Mouse (Mus musculus) gastrocnemius, adult 2 months (tissue): ENCODE data around the gene Gprc5b. TPM values are rescaled to one million over a fixed set of nuclear protein-coding genes. Genes with fewer than 3 reads are reported as not detected.
A peak's percentile ranks its signal among the peaks of the same experiment; 100 is the strongest.

ENCODE experiments used
- DNase-seq: peaks from one replicate; pipeline ENCODE4 v3.0.0; 2022
- H3K27ac ChIP-seq: fragments of 200-600 bp; 2 replicates; pipeline ENCODE4 v1.8.1; 2022; ENCODE audit warnings: mild to moderate bottlenecking
- H3K4me3 ChIP-seq: fragments of 200-600 bp; 2 replicates; pipeline ENCODE4 v1.8.1; 2022; ENCODE audit warnings: mild to moderate bottlenecking, moderate library complexity
- CTCF ChIP-seq: fragments of 200-600 bp; IDR thresholded peaks from 2 replicates; pipeline ENCODE4 v1.8.1; 2022; ENCODE audit warnings: antibody characterized with exemption, mild to moderate bottlenecking, moderate library complexity
- intact Hi-C: fragments of 180-260 bp; cut with DNase I; formaldehyde crosslinking; loops from one replicate; pipeline ENCODE4 v1.15.1; 2025
- total RNA-seq, 2 experiments: library from RNA; stranded (reverse); gene quantifications; 2 replicates each; pipeline ENCODE4 v1.2.3; 2021

The Gprc5b gene
- total RNA-seq, 2 experiments from 2014 or later, result 10.5 to 14.0 TPM

DNA sequence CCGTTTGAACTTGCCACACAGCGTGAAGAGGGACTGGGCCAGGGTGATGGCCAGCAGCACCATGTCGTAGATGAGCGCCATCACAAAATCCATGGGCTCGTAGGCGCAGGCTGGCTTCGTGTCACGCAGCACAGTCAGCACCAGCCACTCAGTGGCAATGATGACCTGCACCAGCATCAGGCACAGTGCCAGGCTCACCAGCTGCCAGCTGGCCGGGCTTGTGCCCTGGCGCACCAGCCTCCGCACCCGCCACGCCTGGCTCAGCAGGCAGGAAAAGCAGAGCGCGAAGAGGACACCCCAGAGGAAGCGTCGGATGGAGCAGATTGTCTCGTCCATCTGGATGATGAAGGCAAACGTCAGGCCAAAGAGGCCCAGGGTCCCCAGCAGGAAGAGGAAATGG, 11.1 kb downstream of the Gprc5b start:
- intact Hi-C loops, result loop anchor here (5.0 kb wide), 1 partner anchor 57 kb away; no protein-coding TSS in a partner anchor
- DNase-seq, result peak; percentile 93

DNA sequence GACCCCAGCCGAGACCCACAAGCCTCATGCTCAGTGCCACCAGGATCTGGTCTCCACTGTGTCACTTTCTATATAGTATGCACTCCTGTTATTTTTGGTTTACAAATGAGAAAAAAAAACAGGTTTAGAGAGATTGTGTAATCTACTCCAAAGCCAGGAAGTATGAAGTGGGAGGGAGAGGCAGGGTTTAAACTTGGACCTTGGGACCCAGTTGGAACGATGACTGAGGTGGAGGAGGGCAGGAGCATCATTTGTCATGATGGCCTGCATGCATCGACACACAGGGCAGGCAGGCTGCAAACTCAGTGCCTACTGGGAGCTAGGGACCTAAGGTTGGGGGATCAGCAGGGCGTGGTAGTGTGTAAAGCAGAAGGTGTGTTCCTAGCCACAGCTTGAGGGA, 12.4 kb downstream of the Gprc5b start:
- no peak overlapping the region for H3K4me3 ChIP-seq
- no peak for DNase-seq
- H3K27ac ChIP-seq, result peak overlapping the region; percentile 84
- intact Hi-C loops, result loop anchor here (5.0 kb wide), 1 partner anchor 55 kb away; no protein-coding TSS in a partner anchor
- no peak for TF ChIP-seq CTCF

More for the DNA sequence above, 11.1 kb downstream of the Gprc5b start:
- no peak for TF ChIP-seq CTCF
- H3K4me3 ChIP-seq, result no peak overlapping the region
- peak overlapping the region; percentile 24; the same call in 1 of the 2 replicates for H3K27ac ChIP-seq

DNA sequence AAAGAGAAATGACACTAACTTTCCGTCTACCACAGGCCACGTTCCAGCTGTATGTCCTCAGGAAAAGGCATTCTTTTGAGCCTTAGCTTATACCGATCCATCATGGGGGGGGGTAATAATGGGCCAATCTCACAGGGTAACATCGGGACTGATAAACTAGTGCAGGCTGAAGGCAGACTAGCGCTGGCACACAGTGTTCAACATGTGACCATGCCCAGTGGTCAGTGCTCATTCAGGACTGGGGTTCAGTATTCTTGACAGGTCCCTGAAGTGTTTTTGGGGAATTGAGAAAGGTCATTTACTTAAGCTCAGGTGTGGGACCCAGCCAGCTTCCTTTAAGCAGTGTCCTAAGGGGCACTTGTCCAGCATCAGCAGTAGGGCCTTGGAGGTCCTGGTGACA, 13.2 kb downstream of the Gprc5b start:
- DNase-seq, result no peak
- no peak overlapping the region for H3K4me3 ChIP-seq
- TF ChIP-seq CTCF, result no peak
- peak overlapping the region; percentile 84 for H3K27ac ChIP-seq
- intact Hi-C loops, result loop anchor here (5.0 kb wide), 1 partner anchor 55 kb away; no protein-coding TSS in a partner anchor

- intact Hi-C loops, result loop anchor here (5.0 kb wide), 1 partner anchor 54 kb away; no protein-coding TSS in a partner anchor
These were observed 13.7 kb downstream of the Gprc5b start for GRCm38 (mm10) chr7:118981346-118981745.

DNA sequence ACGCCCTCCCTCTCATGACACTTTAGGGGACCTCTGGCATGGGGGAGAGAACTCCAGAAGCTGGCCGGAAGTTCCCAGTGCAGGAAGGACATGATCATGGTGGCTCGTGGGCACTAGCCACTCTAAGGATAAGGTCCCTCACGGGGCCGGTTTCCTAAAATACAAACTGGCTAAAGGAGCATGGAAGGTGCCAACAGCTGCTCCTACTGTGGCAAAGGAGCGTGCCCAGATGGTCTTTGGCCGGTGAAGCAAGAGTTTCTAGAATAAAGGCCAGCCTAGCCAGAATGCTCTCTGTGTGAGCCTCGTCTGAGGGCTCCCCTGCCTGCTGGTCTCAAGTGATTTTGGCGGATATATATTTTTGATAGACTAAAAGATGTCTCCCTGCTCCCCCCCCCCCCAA, 15.3 kb downstream of the Gprc5b start:
- Histone ChIP-seq H3K4me3 (no peak overlapping the region), H3K27ac (peak overlapping the region; percentile 84)
- TF ChIP-seq CTCF, result no peak
- intact Hi-C loops, result loop anchor here (2.0 to 5.0 kb wide), 2 partner anchors 35 to 52 kb away; no protein-coding TSS in a partner anchor
- peak; percentile 83 for DNase-seq

More at GRCm38 (mm10) chr7:118981346-118981745, 13.7 kb downstream of the Gprc5b start:
- Histone ChIP-seq H3K27ac (peak overlapping the region; percentile 84), H3K4me3 (no peak overlapping the region)
- peak; percentile 76 for DNase-seq
- TF ChIP-seq CTCF, result no peak; the same call in 1 of the 2 replicates

DNA sequence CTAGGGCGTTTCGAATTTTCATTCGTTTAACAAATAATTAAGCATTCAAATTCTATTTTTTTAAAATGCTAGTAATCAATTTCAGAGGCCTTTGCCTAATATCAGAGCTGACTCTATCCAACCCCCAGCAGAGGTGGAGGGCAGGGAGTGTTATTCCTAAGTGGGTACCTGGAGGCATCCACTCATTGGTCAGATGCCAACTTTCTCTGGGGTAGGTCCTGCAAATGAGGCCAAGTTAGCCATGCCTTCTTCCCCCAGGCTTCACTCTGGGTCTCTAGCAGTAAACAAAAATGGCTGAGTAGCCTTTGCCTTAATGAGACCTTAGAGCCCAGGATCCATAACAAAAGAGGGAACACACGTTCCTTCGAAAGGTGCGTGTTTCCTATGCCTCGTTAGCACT, 15.9 kb downstream of the Gprc5b start:
- peak overlapping the region; percentile 84 for H3K27ac ChIP-seq
- TF ChIP-seq CTCF, result no peak
- intact Hi-C loops, result loop anchor here (2.0 kb wide), 1 partner anchor 34 kb away; no protein-coding TSS in a partner anchor
- peak; percentile 15 for DNase-seq
- H3K4me3 ChIP-seq, result no peak overlapping the region

DNA sequence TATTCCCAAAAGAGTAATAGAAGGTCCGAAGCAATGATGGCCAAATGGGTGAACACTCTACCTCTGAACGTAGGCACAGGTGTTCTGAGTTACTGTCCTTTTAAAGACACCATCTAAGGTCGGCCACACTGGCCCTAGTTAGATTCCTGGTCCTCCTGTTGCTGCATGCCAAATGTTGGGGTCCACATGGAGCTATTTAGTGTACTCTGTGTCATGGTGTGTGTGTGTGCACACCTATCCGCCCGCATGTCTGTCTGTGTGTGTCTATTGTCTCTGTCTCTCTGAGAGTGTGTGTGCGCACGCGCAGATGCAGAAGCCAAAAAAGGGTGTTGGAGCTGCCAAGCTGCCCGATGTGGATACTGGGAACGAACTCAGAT, 17.9 kb downstream of the Gprc5b start:
- no peak for TF ChIP-seq CTCF
- peak overlapping the region; percentile 84 for H3K27ac ChIP-seq
- intact Hi-C loops, result no loop called here
- no peak overlapping the region for H3K4me3 ChIP-seq
- DNase-seq, result peak; percentile 5

DNA sequence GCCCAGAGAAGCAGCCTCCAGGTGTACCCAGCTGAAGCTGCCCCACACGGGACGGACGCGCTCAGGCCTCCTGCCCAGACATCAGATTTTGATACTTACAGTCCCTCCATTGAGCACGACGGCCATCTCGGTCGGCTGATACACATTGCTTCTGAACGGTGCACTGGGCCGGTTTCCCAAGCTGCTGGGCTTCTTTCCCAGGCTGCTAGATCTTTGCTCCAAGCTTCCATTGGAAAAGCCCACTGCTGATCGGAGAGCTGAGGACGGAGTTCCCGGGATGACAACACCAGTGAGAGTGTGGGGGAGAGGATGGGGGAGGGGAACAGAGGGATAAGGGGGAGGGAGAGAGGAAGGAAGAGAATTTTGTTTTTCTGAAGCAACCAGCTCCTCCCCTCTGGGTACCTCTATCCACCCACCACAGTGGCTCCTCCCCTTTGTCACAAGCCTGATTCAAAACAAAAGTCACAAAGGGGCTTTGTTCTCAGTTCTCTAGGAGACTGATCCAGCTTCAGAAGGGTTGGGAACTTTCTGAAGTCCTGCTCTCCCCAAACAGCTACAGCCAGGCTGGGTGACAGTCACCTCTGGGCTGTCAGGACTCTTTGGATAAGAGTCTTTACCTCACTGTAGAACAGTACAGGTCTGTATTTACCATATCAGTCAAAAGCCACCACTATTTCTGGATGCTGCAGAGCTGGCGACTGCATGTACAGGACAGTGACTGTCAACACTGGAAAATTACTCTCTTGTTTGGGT, 18.4 kb downstream of the Gprc5b start:
- intact Hi-C loops, result no loop called here
- H3K4me3 ChIP-seq, result peak overlapping the region; percentile 59
- H3K27ac ChIP-seq, result peak overlapping the region; percentile 84
- no peak for TF ChIP-seq CTCF
- DNase-seq, result peak; percentile 75

GRCm38 (mm10) chr7:118975837-118976236, 19.2 kb downstream of the Gprc5b start:
- peak overlapping the region; percentile 84 for H3K27ac ChIP-seq
- intact Hi-C loops, result no loop called here
- H3K4me3 ChIP-seq, result peak overlapping the region; percentile 59

DNA sequence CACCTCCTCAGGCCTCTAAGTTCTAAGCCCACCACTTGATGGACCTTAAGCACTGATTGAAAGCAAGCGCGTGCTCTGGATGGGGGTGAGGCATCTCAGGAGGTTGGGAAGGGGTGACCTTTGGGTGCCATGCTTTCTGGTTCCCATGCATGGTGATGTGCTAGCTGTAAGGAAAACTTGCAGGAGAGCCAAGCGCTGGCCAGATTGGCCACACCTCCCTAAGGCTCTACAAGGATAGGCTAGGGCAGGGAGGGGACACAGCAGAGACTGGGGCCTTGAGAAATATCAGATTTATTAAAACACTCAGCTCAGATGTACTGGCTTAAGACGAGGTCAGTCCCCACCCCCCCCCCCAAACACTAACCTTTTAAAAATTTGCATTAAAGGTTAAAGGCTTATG, 21.6 kb downstream of the Gprc5b start:
- DNase-seq, result peak; percentile 2
- intact Hi-C loops, result no loop called here
- H3K4me3 ChIP-seq, result no peak overlapping the region
- H3K27ac ChIP-seq, result no peak overlapping the region
- no peak for TF ChIP-seq CTCF

More at GRCm38 (mm10) chr7:118975837-118976236, 19.2 kb downstream of the Gprc5b start:
- DNase-seq, result peak; percentile 12
- no peak for TF ChIP-seq CTCF

DNA sequence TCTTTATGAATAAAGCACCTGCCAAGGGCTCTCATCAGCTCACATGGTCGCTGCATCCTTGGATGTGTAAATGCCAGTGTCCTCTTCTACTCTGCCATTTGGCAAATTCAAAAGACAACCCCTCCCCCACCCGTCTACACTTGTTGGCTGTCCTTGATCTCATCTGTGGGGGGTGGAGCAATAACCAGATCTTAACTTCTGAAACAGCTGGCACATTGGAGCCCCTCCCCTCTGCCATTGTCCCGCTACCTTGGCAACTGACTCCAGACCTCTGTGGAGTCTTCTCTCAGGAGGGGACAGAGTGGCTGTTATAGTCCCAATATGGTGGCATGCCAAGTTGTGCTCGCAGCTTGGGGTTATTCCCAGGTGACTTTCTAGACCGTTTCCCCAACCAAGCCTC, 22.7 kb downstream of the Gprc5b start:
- DNase-seq, result peak; percentile 18
- no peak overlapping the region for H3K4me3 ChIP-seq
- TF ChIP-seq CTCF, result no peak
- intact Hi-C loops, result no loop called here
- no peak overlapping the region for H3K27ac ChIP-seq

DNA sequence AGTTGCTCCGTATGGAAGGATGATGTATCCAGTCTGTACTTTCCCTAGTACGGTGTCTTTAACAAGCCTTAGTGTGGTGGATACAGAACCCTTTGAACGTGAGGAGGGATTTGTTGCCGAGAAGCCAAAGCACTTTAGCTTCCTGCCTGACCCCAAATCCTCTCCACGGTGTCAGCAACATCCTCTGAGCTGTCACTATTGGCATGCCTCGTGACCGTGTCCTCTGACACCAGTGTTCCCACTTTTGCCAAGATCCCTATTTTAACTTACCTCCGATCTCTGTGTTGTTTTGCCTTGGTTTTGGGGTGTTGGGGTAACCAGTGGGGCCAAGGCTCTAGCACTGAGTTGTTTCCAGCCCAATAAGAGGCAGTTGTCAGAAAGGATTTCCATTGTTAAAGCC, 23.5 kb downstream of the Gprc5b start:
- peak; percentile 10 for DNase-seq
- H3K27ac ChIP-seq, result no peak overlapping the region
- TF ChIP-seq CTCF, result no peak
- H3K4me3 ChIP-seq, result no peak overlapping the region
- intact Hi-C loops, result no loop called here

DNA sequence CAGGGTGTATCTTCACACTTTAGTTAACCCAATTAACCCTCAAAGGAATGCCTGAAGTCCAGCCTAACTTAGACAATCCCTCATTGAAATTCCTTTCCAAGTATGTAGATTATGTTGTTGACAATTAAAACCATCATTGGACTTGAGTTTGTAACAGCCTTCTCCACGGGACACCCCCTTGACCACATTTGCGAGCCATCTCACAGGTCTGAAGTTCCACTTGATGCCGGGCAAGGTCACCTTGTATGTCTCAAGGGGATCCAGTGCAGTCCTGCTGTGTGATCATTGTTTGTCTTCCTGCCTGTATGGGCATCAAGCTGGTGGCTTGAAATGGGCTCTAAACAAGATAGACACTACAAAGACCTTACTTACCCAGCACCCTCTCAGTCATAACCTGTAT, 26.1 kb downstream of the Gprc5b start:
- intact Hi-C loops, result no loop called here
- no peak overlapping the region for H3K4me3 ChIP-seq
- TF ChIP-seq CTCF, result no peak
- DNase-seq, result no peak
- no peak overlapping the region for H3K27ac ChIP-seq

DNA sequence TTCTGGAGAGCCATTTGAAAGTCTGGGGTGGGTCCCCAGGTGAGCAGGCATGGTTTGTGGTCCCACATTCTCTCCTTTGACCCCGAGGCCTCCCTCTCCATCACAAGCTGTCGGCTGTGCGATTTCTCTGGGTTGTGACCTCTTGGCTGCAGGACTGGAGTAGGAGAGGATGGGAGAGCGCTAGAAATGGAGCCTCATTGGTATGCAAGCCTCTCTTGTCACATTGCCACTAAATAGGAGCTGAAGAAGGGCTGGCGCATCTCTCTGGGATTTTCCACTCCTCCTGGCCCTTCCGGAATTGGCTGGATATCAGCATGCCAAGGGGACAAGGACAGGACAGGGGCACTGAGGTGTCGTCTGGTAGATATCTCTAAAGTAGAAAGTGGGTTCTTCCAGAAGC, 29.8 kb downstream of the Gprc5b start:
- intact Hi-C loops, result no loop called here
- no peak overlapping the region for H3K4me3 ChIP-seq
- DNase-seq, result no peak
- TF ChIP-seq CTCF, result no peak
- H3K27ac ChIP-seq, result no peak overlapping the region
